Mouse (Mus musculus) kidney, adult 2 months (tissue): ENCODE data around the gene Irf7. TPM values are rescaled to one million over a fixed set of nuclear protein-coding genes. Genes with fewer than 3 reads are reported as not detected.

Experiments
- DNase-seq: peaks from one replicate; pipeline ENCODE4 v3.0.0; 2021
- H3K27ac ChIP-seq: fragments of 200-500 bp; 2 replicates; pipeline ENCODE4 v1.5.1; 2012; ENCODE audit warnings: low read depth, low read length, control low read depth, inconsistent platforms; ENCODE audit not compliant: insufficient read depth
- H3K27me3 ChIP-seq: fragments of 200-500 bp; replicated peaks from 2 replicates; pipeline ENCODE4 v1.6.1; 2012; ENCODE audit warnings: mild to moderate bottlenecking, moderate library complexity, low read length, inconsistent platforms; ENCODE audit not compliant: control insufficient read depth, insufficient read depth
- H3K36me3 ChIP-seq: fragments of 200-500 bp; 2 replicates; pipeline ENCODE4 v1.6.1; 2012; ENCODE audit warnings: mild to moderate bottlenecking, moderate library complexity, low read length, inconsistent platforms; ENCODE audit not compliant: control insufficient read depth, insufficient read depth
- H3K4me1 ChIP-seq: fragments of 200-500 bp; 2 replicates; pipeline ENCODE4 v1.6.1; 2011; ENCODE audit warnings: low read length; ENCODE audit not compliant: control insufficient read depth, insufficient read depth
- H3K4me3 ChIP-seq: fragments of 200-500 bp; 2 replicates; pipeline ENCODE4 v1.5.1; 2011; ENCODE audit warnings: mild to moderate bottlenecking, low read depth, low read length, control low read depth; ENCODE audit not compliant: insufficient read depth
- CTCF ChIP-seq: fragments of 200-500 bp; conservative IDR thresholded peaks from 2 replicates; pipeline ENCODE4 v1.5.1; 2011; ENCODE audit warnings: low read depth, mild to moderate bottlenecking, control low read depth, low read length, moderate library complexity, mixed read lengths; ENCODE audit not compliant: insufficient read depth, insufficient read length
- POLR2A ChIP-seq: fragments of 200-500 bp; IDR thresholded peaks from one replicate; pipeline ENCODE4 v1.6.1; 2011; ENCODE audit warnings: low read depth, low read length, control low read depth
- WGBS: fragments of 180-500 bp; shearing (Covaris S2); methylation state at CpG from one replicate; pipeline ENCODE4 v1.1.7; 2018; 5-methylcytosine and 5-hydroxymethylcytosine counted together
- polyA plus RNA-seq: library from polyadenylated mRNA; depleted of rRNA; stranded (reverse); fragments of >200 nt; gene quantifications from 2 replicates; pipeline ENCODE4 v1.2.3, GENCODE M21; 2012; rRNA removed

The Irf7 gene
- 51.6 and 57.5 TPM in 2 replicates for polyA plus RNA-seq

- Histone ChIP-seq H3K27me3 (no peaks in the 10 kb centered on the region), H3K4me3 (peak within 1 kb of the TSS; percentile 95), H3K36me3 (0 out of 2 replicates have a peak, but pooled peaks cover 3% of the 10 kb centered on the region), H3K4me1 (peaks cover 3% of the 10 kb centered on the region; the same call in 1 of the 2 replicates), H3K27ac (peak within 1 kb of the TSS; percentile 86)
- TF ChIP-seq CTCF: no peak
- TF ChIP-seq POLR2A: peak; percentile 57
- 2% methylated on average over 25 of the region's 25 CpGs for WGBS
- DNase-seq: peak; percentile 78
Observed at GRCm38 (mm10) chr7:141265739-141266561, at the start of gene Irf7. TSS of gene Irf7 (minus strand) at chr7:141266481.

DNA sequence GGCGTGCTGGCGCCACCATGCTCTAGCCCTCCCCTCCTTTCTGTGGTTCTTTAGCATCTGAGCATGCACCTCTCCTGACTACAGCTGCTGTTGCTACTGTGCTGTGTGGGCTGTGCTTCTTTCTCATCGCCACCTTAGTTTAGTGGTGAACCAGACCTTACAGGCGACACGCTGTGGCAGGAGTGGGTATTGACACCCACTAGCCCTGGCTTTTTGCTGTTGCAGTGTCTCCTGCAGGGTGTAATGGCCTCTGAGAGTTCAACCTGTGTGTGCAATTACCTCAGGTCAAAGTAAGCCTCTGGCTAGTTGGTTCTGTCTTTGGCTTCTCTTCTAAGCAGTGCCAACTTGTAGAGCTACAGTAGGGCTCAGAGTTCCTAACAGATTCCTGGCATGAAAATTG, 49.7 kb upstream of the Irf7 start:
- Histone ChIP-seq H3K27me3 (no peaks in the 10 kb centered on the region), H3K4me1 (no peaks in the 10 kb centered on the region; the same call in 1 of the 2 replicates), H3K4me3 (no peak overlapping the region), H3K27ac (no peak overlapping the region), H3K36me3 (peaks cover 5% of the 10 kb centered on the region; the same call in 1 of the 2 replicates)
- TF ChIP-seq CTCF: peak; percentile 94
- TF ChIP-seq POLR2A: no peak
- 57% methylated on average over 5 of the region's 5 CpGs for WGBS
- peak; percentile 91 for DNase-seq

GRCm38 (mm10) chr7:141315076-141315475, 48.8 kb upstream of the Irf7 start:
- no peaks in the 10 kb centered on the region for H3K27me3 ChIP-seq
- no peaks in the 10 kb centered on the region; the same call in 1 of the 2 replicates for H3K4me1 ChIP-seq
- WGBS: 89% methylated on average over 8 of the region's 8 CpGs
- no peak overlapping the region for H3K27ac ChIP-seq
- no peak for DNase-seq
- 0 out of 2 replicates have a peak, but pooled peaks cover 1% of the 10 kb centered on the region for H3K36me3 ChIP-seq
- no peak overlapping the region for H3K4me3 ChIP-seq
- TF ChIP-seq CTCF: no peak
- no peak for TF ChIP-seq POLR2A

DNA sequence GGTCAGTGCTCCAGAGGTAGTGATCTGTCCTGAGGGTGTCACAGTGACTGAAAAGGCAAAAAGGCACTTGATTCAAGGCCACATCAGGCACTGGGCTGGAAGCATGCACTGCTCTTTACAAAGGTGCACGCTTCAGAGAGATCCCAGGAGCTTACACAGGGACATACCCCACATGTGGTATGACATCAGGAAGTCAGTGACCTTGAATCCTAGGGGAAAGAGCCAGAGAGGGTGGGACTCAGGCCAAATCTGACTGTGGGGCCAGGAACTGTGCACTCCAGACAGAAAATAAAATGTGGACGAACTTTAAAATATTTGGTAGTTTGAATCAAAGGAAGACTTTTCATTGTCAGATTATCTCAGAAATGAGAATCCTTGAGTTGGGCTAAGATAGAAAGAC, 48.1 kb upstream of the Irf7 start:
- no peak for DNase-seq
- 85% methylated on average over 2 of the region's 2 CpGs for WGBS

GRCm38 (mm10) chr7:141304537-141304936, 38.3 kb upstream of the Irf7 start:
- DNase-seq: no peak
- no peaks in the 10 kb centered on the region for H3K27me3 ChIP-seq
- TF ChIP-seq CTCF (no peak), POLR2A (no peak)
- no peaks in the 10 kb centered on the region for H3K36me3 ChIP-seq
- H3K27ac ChIP-seq: no peak overlapping the region
- WGBS: 55% methylated on average over 4 of the region's 4 CpGs
- H3K4me3 ChIP-seq: no peak overlapping the region
- peaks cover 3% of the 10 kb centered on the region; the same call in 1 of the 2 replicates for H3K4me1 ChIP-seq

More for the DNA sequence above, 48.1 kb upstream of the Irf7 start:
- Histone ChIP-seq H3K36me3 (0 out of 2 replicates have a peak, but pooled peaks cover 1% of the 10 kb centered on the region), H3K27ac (no peak overlapping the region), H3K4me3 (no peak overlapping the region), H3K4me1 (no peaks in the 10 kb centered on the region; the same call in 1 of the 2 replicates), H3K27me3 (no peaks in the 10 kb centered on the region)
- no peak for TF ChIP-seq CTCF
- TF ChIP-seq POLR2A: no peak

DNA sequence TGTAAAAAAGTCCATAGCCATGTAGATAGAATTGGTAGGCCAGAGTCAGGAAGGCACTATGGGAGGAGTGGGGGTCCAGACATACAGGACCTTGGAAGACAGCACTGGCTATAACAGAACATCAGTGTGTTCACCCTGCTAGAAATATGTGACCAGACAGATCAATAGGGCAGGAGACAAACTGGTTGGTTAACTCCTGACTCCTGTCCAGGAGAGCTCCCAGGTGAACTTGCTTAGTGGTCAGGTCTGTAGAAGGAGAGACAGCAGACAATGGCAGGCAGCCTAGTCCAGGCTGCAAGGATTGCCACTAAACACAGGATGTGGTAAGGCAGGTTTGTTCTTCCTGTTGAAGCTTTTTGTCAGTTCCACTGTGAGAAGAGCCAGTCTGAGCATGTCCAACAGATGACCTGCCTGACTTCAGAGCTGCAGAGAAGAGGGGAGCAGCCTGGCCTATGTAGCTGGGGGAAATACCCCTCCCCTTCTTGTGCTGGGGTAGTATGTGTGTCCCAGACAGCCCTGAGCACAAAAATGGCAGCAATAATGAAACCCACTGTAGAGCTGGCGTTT, 36.5 kb upstream of the Irf7 start:
- WGBS: 71% methylated on average over 1 of the region's 1 CpGs
- H3K27ac ChIP-seq: no peak overlapping the region
- no peaks in the 10 kb centered on the region for H3K36me3 ChIP-seq
- peaks cover 3% of the 10 kb centered on the region; the same call in 1 of the 2 replicates for H3K4me1 ChIP-seq
- TF ChIP-seq POLR2A (no peak), CTCF (no peak)
- DNase-seq: peak; percentile 56
- no peak overlapping the region for H3K4me3 ChIP-seq
- H3K27me3 ChIP-seq: no peaks in the 10 kb centered on the region

DNA sequence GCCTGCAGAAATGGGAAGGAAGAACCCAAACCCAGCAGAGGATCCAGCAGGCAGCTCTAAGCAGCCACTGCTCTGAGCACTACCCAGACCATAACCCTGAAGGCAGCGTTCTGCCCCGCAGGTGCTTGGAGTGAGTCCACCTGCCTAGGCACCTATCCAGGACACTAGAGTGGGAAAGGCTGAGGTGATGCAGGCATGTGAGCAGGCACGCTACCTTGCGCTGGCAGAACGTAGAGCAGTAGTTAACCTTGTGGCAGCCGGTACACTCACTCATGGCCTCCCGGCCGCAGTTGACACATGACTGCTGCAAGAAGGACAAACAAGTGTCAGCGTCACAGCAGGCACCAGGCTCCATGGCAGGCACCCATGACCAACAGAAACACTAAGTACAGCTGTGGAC, 35.1 kb upstream of the Irf7 start:
- DNase-seq: peak; percentile 73
- TF ChIP-seq POLR2A: no peak
- TF ChIP-seq CTCF: no peak
- H3K36me3 ChIP-seq: no peaks in the 10 kb centered on the region
- no peak overlapping the region for H3K27ac ChIP-seq
- no peak overlapping the region for H3K4me3 ChIP-seq
- 73% methylated on average over 9 of the region's 9 CpGs for WGBS
- peaks cover 3% of the 10 kb centered on the region; the same call in 1 of the 2 replicates for H3K4me1 ChIP-seq
- no peaks in the 10 kb centered on the region for H3K27me3 ChIP-seq
